Mouse (Mus musculus) cerebellum, adult 2 months (tissue): ENCODE results near the gene Sept14.

Experiments
- CTCF ChIP-seq: fragments of 200-500 bp; IDR thresholded peaks from 2 replicates; pipeline ENCODE4 v1.5.1; 2011; ENCODE audit warnings: low read depth, mild to moderate bottlenecking, control low read depth, low read length, moderate library complexity, borderline replicate concordance; ENCODE audit not compliant: insufficient read depth
- POLR2A ChIP-seq: fragments of 200-500 bp; IDR thresholded peaks from 2 replicates; pipeline ENCODE4 v1.6.1; 2011; ENCODE audit warnings: low read length, control low read depth, borderline replicate concordance; ENCODE audit not compliant: insufficient read depth

DNA sequence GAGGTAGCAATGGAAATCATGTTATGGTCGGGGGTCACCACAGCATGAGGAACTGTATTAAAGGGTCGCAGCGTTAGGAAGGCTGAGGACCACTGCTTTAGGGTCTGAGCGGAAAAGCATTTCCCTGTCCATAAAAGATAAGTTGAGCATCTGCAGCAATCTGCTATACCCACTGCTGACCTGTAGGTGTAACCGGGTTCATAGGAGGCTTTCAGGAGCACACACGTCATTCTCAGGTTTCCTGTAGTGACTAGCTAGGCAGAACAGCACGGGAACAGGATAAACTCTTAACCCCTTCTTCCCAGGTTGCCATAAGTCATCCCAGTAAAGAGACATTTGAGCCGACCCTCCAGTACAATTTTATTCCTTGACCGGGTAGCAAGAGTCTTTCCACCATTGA lies 8.7 kb upstream of the Sept14 start:
- no peak for TF ChIP-seq CTCF
- no peak for TF ChIP-seq POLR2A
